In the genomic region with DNA sequence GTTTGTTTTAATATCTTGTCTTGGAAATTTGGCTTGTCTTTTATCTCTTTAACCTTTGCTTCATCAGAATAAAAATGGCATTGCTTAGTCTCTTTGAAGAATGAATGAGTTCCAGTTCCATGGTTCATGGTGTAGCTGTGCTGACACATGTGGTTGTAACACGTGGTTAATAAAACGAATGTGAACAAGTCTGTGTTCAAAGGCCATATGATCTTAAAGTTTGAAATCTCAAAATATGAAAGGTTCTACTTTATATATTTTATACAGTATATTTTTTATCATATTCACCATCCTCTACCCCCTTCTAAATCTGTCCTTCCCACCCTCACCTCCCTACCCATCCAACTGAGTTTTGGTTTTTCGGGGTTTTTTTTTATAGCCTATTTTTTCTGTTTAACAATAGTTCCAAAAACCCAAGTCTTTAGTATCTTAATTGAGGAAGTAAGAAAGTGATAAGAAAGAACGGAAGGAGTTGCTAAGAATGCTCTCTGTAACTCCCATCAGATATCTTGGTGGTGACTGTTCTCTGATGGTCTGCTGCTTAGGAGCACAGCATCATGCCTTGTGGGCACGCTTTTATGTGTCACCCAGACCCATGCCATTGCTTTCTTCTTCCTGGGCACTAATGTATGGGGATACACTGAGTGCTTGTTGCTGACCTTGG, we compare ENCODE assay signal across 25 mouse cellular contexts. TPM values are rescaled to one million over a fixed set of nuclear protein-coding genes. Genes with fewer than 3 reads are reported as not detected.
A peak's percentile ranks its signal among the peaks of the same experiment; 100 is the strongest.
DNase-seq lines count a peak whose midpoint lies in the region; ATAC-seq and TF ChIP-seq lines count a peak whose summit lies in the region.
"Had no signal": no experiment of that assay in that cellular context is flagged by ENCODE, and none has a peak within 500 bp of the region (broad histone marks: within the 10 kb centered on the region; RNA-seq: fewer than 3 reads in every experiment).

No protein-coding gene starts in this region.

- no peak for ATAC-seq in liver, embryonic 14.5 days (ENCODE audit: insufficient read depth)
- no peak for ATAC-seq in liver, embryonic 11.5 days (replicated peaks; ENCODE audit: low FRiP score)
- no peak for ATAC-seq in liver, embryonic 16.5 days (ENCODE audit: low read depth)
- ATAC-seq: forebrain, embryonic 14.5 days; forebrain, postnatal 0 days; hindbrain, embryonic 16.5 days had no signal

- no peak for TF ChIP-seq RAD21 in MEL (IDR thresholded peaks at IDR 0.05; ENCODE audit: low read depth, low read length)

- H3K4me1 ChIP-seq in liver, embryonic 14.5 days (replicated peaks; ENCODE audit: control insufficient read depth in 2 of 2, insufficient read depth in 2 of 2, low read length in 1 of 2), result peaks cover 46 to 47% of the 10 kb centered on the region in 2 experiments
- peaks cover 34% of the 10 kb centered on the region for H3K4me1 ChIP-seq in liver, embryonic 11.5 days (replicated peaks; ENCODE audit: control insufficient read depth, insufficient read depth, low read length)
- H3K4me1 ChIP-seq in MEL (ENCODE audit: control insufficient read depth in 1 of 2, insufficient read depth in 2 of 2, low read length in 2 of 2), result peaks cover 25 to 38% of the 10 kb centered on the region in 2 experiments
- H3K4me1 ChIP-seq in liver, embryonic 16.5 days (ENCODE audit: control insufficient read depth, low read depth, low read length), result peaks cover 55% of the 10 kb centered on the region

- H3K27ac ChIP-seq in liver, embryonic 14.5 days, result no peak overlapping the region
- no peak overlapping the region for H3K27ac ChIP-seq in liver, embryonic 11.5 days (ENCODE audit: low read depth, low read length)
- peak overlapping the region; percentile 86 for H3K27ac ChIP-seq in MEL (ENCODE audit: control insufficient read depth, low read depth, low read length)
- H3K27ac ChIP-seq in liver, embryonic 16.5 days (ENCODE audit: low read length), result 0 out of 2 replicates have a peak overlapping the region, but pooled peaks have one; percentile 46
- H3K27ac ChIP-seq: embryonic facial prominence, embryonic 12.5 days; embryonic facial prominence, embryonic 15.5 days; heart, embryonic 15.5 days; hindbrain, embryonic 10.5 days; hindbrain, embryonic 13.5 days had no signal

- no peak for TF ChIP-seq EP300 in liver, embryonic 14.5 days (IDR thresholded peaks at IDR 0.05; ENCODE audit: low read depth)
- TF ChIP-seq EP300 in MEL (IDR thresholded peaks at IDR 0.05; ENCODE audit: low read depth in 1 of 2, low read length in 2 of 2), result peak; percentile 86 to 89

- peaks cover 48% of the 10 kb centered on the region for H3K36me3 ChIP-seq in liver, embryonic 14.5 days (replicated peaks; ENCODE audit: control insufficient read depth, insufficient read depth, low read depth)
- H3K36me3 ChIP-seq in liver, embryonic 11.5 days (ENCODE audit: control insufficient read depth, insufficient read depth, low read length), result peaks cover 31% of the 10 kb centered on the region
- H3K36me3 ChIP-seq in MEL (ENCODE audit: control insufficient read depth in 1 of 2, insufficient read depth in 2 of 2, low read length in 2 of 2), result peaks cover 7 to 46% of the 10 kb centered on the region in 2 experiments
- peaks cover 40% of the 10 kb centered on the region for H3K36me3 ChIP-seq in liver, embryonic 16.5 days (ENCODE audit: control insufficient read depth, insufficient read depth)

- TF ChIP-seq POLR2A in MEL (IDR thresholded peaks at IDR 0.05; ENCODE audit: control insufficient read depth in 1 of 2, insufficient read depth in 1 of 2, low read depth in 1 of 2, low read length in 2 of 2, poor library complexity in 1 of 2), result peak in 1 of 2 experiments; percentile 33; a peak in 1 of 4 replicates

- no peak overlapping the region for H3K4me3 ChIP-seq in liver, embryonic 14.5 days (ENCODE audit: insufficient read depth in 1 of 2, low read depth in 2 of 2, low read length in 2 of 2)
- no peak overlapping the region for H3K4me3 ChIP-seq in liver, embryonic 11.5 days (ENCODE audit: low read depth, low read length)
- H3K4me3 ChIP-seq in MEL (ENCODE audit: control insufficient read depth in 1 of 2, insufficient read depth in 1 of 2, low read depth in 2 of 2, low read length in 2 of 2), result no peak overlapping the region; a peak in 1 of 4 replicates
- H3K4me3 ChIP-seq in liver, embryonic 16.5 days (ENCODE audit: low read depth, low read length), result no peak overlapping the region
- H3K4me3 ChIP-seq: embryonic facial prominence, embryonic 12.5 days; embryonic facial prominence, embryonic 15.5 days; heart, embryonic 12.5 days; heart, embryonic 15.5 days; hindbrain, embryonic 10.5 days; hindbrain, embryonic 13.5 days had no signal

- no peaks in the 10 kb centered on the region for H3K9me3 ChIP-seq in liver, embryonic 14.5 days (ENCODE audit: control insufficient read depth, low read length)
- no peaks in the 10 kb centered on the region for H3K9me3 ChIP-seq in liver, embryonic 11.5 days (ENCODE audit: control insufficient read depth, low read length)
- no peaks in the 10 kb centered on the region for H3K9me3 ChIP-seq in MEL (replicated peaks; ENCODE audit: insufficient read depth, low read length)
- H3K9me3 ChIP-seq in liver, embryonic 16.5 days (replicated peaks; ENCODE audit: control insufficient read depth, low read length), result no peaks in the 10 kb centered on the region
- H3K9me3 ChIP-seq: embryonic facial prominence, embryonic 12.5 days; embryonic facial prominence, embryonic 15.5 days; heart, embryonic 12.5 days; heart, embryonic 15.5 days; hindbrain, embryonic 10.5 days; hindbrain, embryonic 13.5 days had no signal

- peak overlapping the region; percentile 9; the same call in 1 of the 2 replicates for H3K9ac ChIP-seq in liver, embryonic 14.5 days (replicated peaks)
- H3K9ac ChIP-seq in liver, embryonic 11.5 days (ENCODE audit: low read depth, low read length), result no peak overlapping the region
- no peak overlapping the region; the same call in 1 of the 2 replicates for H3K9ac ChIP-seq in MEL (ENCODE audit: control insufficient read depth, low read depth, low read length, poor library complexity, severe bottlenecking)
- H3K9ac ChIP-seq in liver, embryonic 16.5 days (ENCODE audit: low read depth, low read length), result peak overlapping the region; percentile 6; the same call in 1 of the 2 replicates
- H3K9ac ChIP-seq: embryonic facial prominence, embryonic 12.5 days; embryonic facial prominence, embryonic 15.5 days; forebrain, postnatal 0 days; heart, embryonic 12.5 days; heart, embryonic 15.5 days; hindbrain, embryonic 13.5 days had no signal

- peaks cover 28% of the 10 kb centered on the region for H3K79me2 ChIP-seq in MEL (ENCODE audit: control insufficient read depth, insufficient read depth, low read length, poor library complexity)

- no peak overlapping the region for H3K4me2 ChIP-seq in liver, embryonic 14.5 days (ENCODE audit: low read depth)
- H3K4me2 ChIP-seq in liver, embryonic 11.5 days, result no peak overlapping the region
- no peak overlapping the region for H3K4me2 ChIP-seq in liver, embryonic 16.5 days (ENCODE audit: low read depth, low read length)
- H3K4me2 ChIP-seq: embryonic facial prominence, embryonic 12.5 days; embryonic facial prominence, embryonic 15.5 days; heart, embryonic 12.5 days; heart, embryonic 15.5 days; hindbrain, embryonic 13.5 days had no signal

- H3K27me3 ChIP-seq in liver, embryonic 14.5 days (ENCODE audit: control insufficient read depth, insufficient read depth, low read length), result no peaks in the 10 kb centered on the region
- no peaks in the 10 kb centered on the region for H3K27me3 ChIP-seq in liver, embryonic 11.5 days (replicated peaks; ENCODE audit: control insufficient read depth, insufficient read depth, low read length)
- no peaks in the 10 kb centered on the region for H3K27me3 ChIP-seq in MEL (ENCODE audit: control insufficient read depth in 1 of 2, insufficient read depth in 2 of 2, low read length in 2 of 2)
- H3K27me3 ChIP-seq in liver, embryonic 16.5 days (ENCODE audit: control insufficient read depth, insufficient read depth, low read depth, low read length), result no peaks in the 10 kb centered on the region
- H3K27me3 ChIP-seq: embryonic facial prominence, embryonic 12.5 days; embryonic facial prominence, embryonic 15.5 days; heart, embryonic 12.5 days; heart, embryonic 15.5 days; hindbrain, embryonic 13.5 days had no signal

- 34% methylated on average over 5 of the region's 5 CpGs for WGBS in liver, embryonic 14.5 days (ENCODE audit: insufficient replicate concordance)
- WGBS in liver, embryonic 11.5 days, result 69% methylated on average over 5 of the region's 5 CpGs
- 34% methylated on average over 5 of the region's 5 CpGs for WGBS in liver, embryonic 16.5 days (ENCODE audit: insufficient replicate concordance)

- TF ChIP-seq CTCF in liver, embryonic 14.5 days (IDR thresholded peaks at IDR 0.05; ENCODE audit: low read depth), result no peak
- TF ChIP-seq CTCF in MEL (IDR thresholded peaks at IDR 0.05 in 2 of 3, conservative IDR thresholded peaks at IDR 0.05 in 1 of 3; ENCODE audit: control insufficient read depth in 1 of 3, insufficient read depth in 1 of 3, low read depth in 2 of 3, low read length in 3 of 3, poor library complexity in 1 of 3, severe bottlenecking in 1 of 3), result no peak

- DNase-seq in liver, embryonic 14.5 days (ENCODE audit: low read depth in 3 of 3, low spot score in 3 of 3), result no peak
- no peak for DNase-seq in liver, embryonic 11.5 days (ENCODE audit: low spot score)
- peak; percentile 62 for DNase-seq in 416B (ENCODE audit: low read depth)
- peak; percentile 81 for DNase-seq in MEL (ENCODE audit: low read depth, low spot score)
- no peak for DNase-seq in frontal cortex, postnatal 14 days (ENCODE audit: low spot score in 2 of 2)
- DNase-seq: adrenal gland, adult 2 months; adrenal gland, postnatal 14 days; cerebellum, adult 11 months; cerebellum, adult 2 months; cerebellum, adult 9-11 months; cerebellum, postnatal 25 days; forebrain, postnatal 0 days; gastrocnemius, postnatal 25 days; heart, adult 18-20 months; heart, postnatal 10 days; heart, postnatal 36 days had no signal

RNA-seq across cellular contexts. Expression of a gene that starts 11.9 kb away (rescaled TPM):
- polyA plus RNA-seq in liver, embryonic 14.5 days (2012; rRNA removed), result 7.8 and 12.0 TPM in 2 replicates
- 43.0 and 44.2 TPM in 2 replicates for polyA plus RNA-seq in liver, embryonic 14.5 days (2014; fragmentation: Nextera tagmentation; extraction: Ambion mirVana)
- polyA plus RNA-seq in liver, embryonic 11.5 days (2014; fragmentation: Nextera tagmentation; extraction: Ambion mirVana), result 92.6 and 93.0 TPM in 2 replicates
- 75.8 and 83.3 TPM in 2 replicates for total RNA-seq in MEL (2012; rRNA removed)
- polyA plus RNA-seq in MEL (2012; ENCODE audit: insufficient read depth in 1 of 2, insufficient read length in 2 of 2, low read depth in 1 of 2, low replicate concordance in 2 of 2, missing spikeins in 1 of 2), result 100 to 1,000 TPM in 1 of 2 experiments, 10 to 100 TPM in 1; 64.5 to 135 TPM
- 37.6 and 40.5 TPM in 2 replicates for polyA plus RNA-seq in liver, embryonic 16.5 days (2015; fragmentation: Nextera tagmentation; extraction: Ambion mirVana)

RNA-seq across cellular contexts. Expression of a gene that starts 12.1 kb away (rescaled TPM):
- 16.7 and 18.6 TPM in 2 replicates for polyA plus RNA-seq in liver, embryonic 14.5 days (2012; rRNA removed)
- 9.9 and 12.6 TPM in 2 replicates for polyA plus RNA-seq in liver, embryonic 14.5 days (2014; fragmentation: Nextera tagmentation; extraction: Ambion mirVana)
- 16.4 and 17.4 TPM in 2 replicates for polyA plus RNA-seq in liver, embryonic 11.5 days (2014; fragmentation: Nextera tagmentation; extraction: Ambion mirVana)
- total RNA-seq in MEL (2012; rRNA removed), result 7.5 and 8.8 TPM in 2 replicates
- polyA plus RNA-seq in MEL (2012; ENCODE audit: insufficient read depth in 1 of 2, insufficient read length in 2 of 2, low read depth in 1 of 2, low replicate concordance in 2 of 2, missing spikeins in 1 of 2), result 10 to 100 TPM in 1 of 2 experiments, not detected in 1; 18.0 TPM
- 5.9 and 7.2 TPM in 2 replicates for polyA plus RNA-seq in liver, embryonic 16.5 days (2015; fragmentation: Nextera tagmentation; extraction: Ambion mirVana)

Comparison
In these comparisons a context has a peak if more than half of its experiments do, and no peak if none do; other contexts are left out.
1. H3K27ac ChIP-seq: peak in MEL (single experiment) and liver, embryonic 16.5 days (single experiment); none in liver, embryonic 14.5 days (single experiment) and liver, embryonic 11.5 days (single experiment).
2. H3K9ac ChIP-seq: peak in liver, embryonic 14.5 days (single experiment) and liver, embryonic 16.5 days (single experiment); none in liver, embryonic 11.5 days (single experiment) and MEL (single experiment).
3. DNase-seq: peak in 416B (single experiment) and MEL (single experiment); none in liver, embryonic 14.5 days (0 of 3), liver, embryonic 11.5 days (single experiment) and frontal cortex, postnatal 14 days (0 of 2).